ENCODE assay signal across 12 mouse cellular contexts in the genomic region with DNA sequence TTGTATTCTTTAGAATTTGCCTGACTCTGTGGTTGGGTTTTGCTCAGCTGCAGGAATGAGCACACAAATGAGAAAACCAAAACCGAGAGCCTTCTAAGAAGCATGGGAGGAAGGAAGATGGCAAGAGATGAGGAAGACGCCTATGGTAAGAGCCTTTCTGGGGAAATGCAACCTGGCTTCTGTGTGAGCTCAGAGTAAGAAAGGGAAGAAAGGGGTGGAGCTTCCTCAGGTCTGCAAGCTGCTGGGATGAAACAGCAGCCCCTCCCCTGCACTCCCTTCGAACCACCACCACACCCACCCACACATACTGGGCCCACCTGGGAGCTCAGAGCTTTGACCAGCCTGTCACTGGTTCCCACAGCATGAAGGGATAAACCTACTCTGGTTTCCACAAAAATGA. TPM values are rescaled to one million over a fixed set of nuclear protein-coding genes. Genes with fewer than 3 reads are reported as not detected.
DNase-seq lines count a peak whose midpoint lies in the region; ATAC-seq and TF ChIP-seq lines count a peak whose summit lies in the region.
"Had no signal": no experiment of that assay in that cellular context is flagged by ENCODE, and none has a peak within 500 bp of the region (broad histone marks: within the 10 kb centered on the region; RNA-seq: fewer than 3 reads in every experiment).

No protein-coding gene starts in this region.

- no peak for TF ChIP-seq EP300 in lung, postnatal 0 days (IDR thresholded peaks at IDR 0.05)

- H3K27ac ChIP-seq in heart, embryonic 10.5 days: no peak overlapping the region
- H3K27ac ChIP-seq in lung, embryonic 16.5 days (ENCODE audit: low read length): no peak overlapping the region
- no peak overlapping the region; the same call in 1 of the 2 replicates for H3K27ac ChIP-seq in lung, postnatal 0 days (ENCODE audit: low read length)
- peak overlapping the region; percentile 61; the same call in 1 of the 2 replicates for H3K27ac ChIP-seq in liver, embryonic 15.5 days (replicated peaks)
- H3K27ac ChIP-seq in forebrain, embryonic 10.5 days: no peak overlapping the region
- H3K27ac ChIP-seq: forebrain, embryonic 12.5 days; limb, embryonic 12.5 days had no signal

- no peak overlapping the region for H3K9ac ChIP-seq in lung, embryonic 16.5 days (ENCODE audit: low read length)
- no peak overlapping the region for H3K9ac ChIP-seq in lung, postnatal 0 days (replicated peaks; ENCODE audit: low read depth)
- no peak overlapping the region for H3K9ac ChIP-seq in liver, embryonic 15.5 days
- H3K9ac ChIP-seq: forebrain, embryonic 12.5 days; limb, embryonic 12.5 days had no signal

- H3K9me3 ChIP-seq in heart, embryonic 10.5 days: no peaks in the 10 kb centered on the region
- H3K9me3 ChIP-seq in lung, embryonic 16.5 days (ENCODE audit: control insufficient read depth, low read length): no peaks in the 10 kb centered on the region
- no peaks in the 10 kb centered on the region for H3K9me3 ChIP-seq in lung, postnatal 0 days (ENCODE audit: low read length)
- no peaks in the 10 kb centered on the region for H3K9me3 ChIP-seq in liver, embryonic 15.5 days (replicated peaks)
- H3K9me3 ChIP-seq in forebrain, embryonic 10.5 days: no peaks in the 10 kb centered on the region
- H3K9me3 ChIP-seq: forebrain, embryonic 12.5 days; limb, embryonic 12.5 days had no signal

- TF ChIP-seq CTCF in lung, postnatal 0 days (IDR thresholded peaks at IDR 0.05): no peak

- peaks cover 47% of the 10 kb centered on the region for H3K27me3 ChIP-seq in heart, embryonic 10.5 days (ENCODE audit: insufficient read depth, poor library complexity, severe bottlenecking)
- peaks cover 18% of the 10 kb centered on the region for H3K27me3 ChIP-seq in lung, embryonic 16.5 days (ENCODE audit: control insufficient read depth, insufficient read depth, low read depth, low read length)
- H3K27me3 ChIP-seq in lung, postnatal 0 days (replicated peaks; ENCODE audit: insufficient read depth, low read length): no peaks in the 10 kb centered on the region
- 0 out of 2 replicates have a peak, but pooled peaks cover 3% of the 10 kb centered on the region for H3K27me3 ChIP-seq in liver, embryonic 15.5 days
- peaks cover 51% of the 10 kb centered on the region for H3K27me3 ChIP-seq in forebrain, embryonic 10.5 days (ENCODE audit: poor library complexity, severe bottlenecking)

- H3K4me1 ChIP-seq in heart, embryonic 10.5 days: peaks cover 26% of the 10 kb centered on the region
- peaks cover 18% of the 10 kb centered on the region for H3K4me1 ChIP-seq in lung, embryonic 16.5 days (replicated peaks; ENCODE audit: control insufficient read depth, insufficient read depth, low read length)
- H3K4me1 ChIP-seq in lung, postnatal 0 days (ENCODE audit: insufficient read depth, low read depth, low read length): peaks cover 7% of the 10 kb centered on the region; the same call in 1 of the 2 replicates
- peaks cover 29% of the 10 kb centered on the region for H3K4me1 ChIP-seq in liver, embryonic 15.5 days (replicated peaks)
- H3K4me1 ChIP-seq in forebrain, embryonic 10.5 days: peaks cover 27% of the 10 kb centered on the region

- peak; percentile 44; the same call in 1 of the 2 replicates for ATAC-seq in lung, embryonic 16.5 days (ENCODE audit: low read depth)
- no peak for ATAC-seq in lung, postnatal 0 days
- ATAC-seq in liver, embryonic 15.5 days (ENCODE audit: insufficient read depth): no peak

- peak; percentile 58 for DNase-seq in heart, embryonic 10.5 days (ENCODE audit: low spot score)
- DNase-seq in heart, postnatal 10 days: no peak
- DNase-seq in lung, postnatal 0 days (ENCODE audit: low spot score): no peak
- DNase-seq in thymus, postnatal 36 days: peak; percentile 52 to 73
- no peak for DNase-seq in forebrain, embryonic 10.5 days (ENCODE audit: extremely low spot score, low spot score)
- no peak for DNase-seq in testis, postnatal 10 days (ENCODE audit: low spot score)

- peaks cover 6% of the 10 kb centered on the region; the same call in 1 of the 2 replicates for H3K36me3 ChIP-seq in heart, embryonic 10.5 days
- no peaks in the 10 kb centered on the region for H3K36me3 ChIP-seq in lung, embryonic 16.5 days (ENCODE audit: control insufficient read depth, insufficient read depth, low read length)
- no peaks in the 10 kb centered on the region for H3K36me3 ChIP-seq in lung, postnatal 0 days (ENCODE audit: insufficient read depth, low read length)
- no peaks in the 10 kb centered on the region for H3K36me3 ChIP-seq in liver, embryonic 15.5 days (replicated peaks)
- H3K36me3 ChIP-seq in forebrain, embryonic 10.5 days (replicated peaks): no peaks in the 10 kb centered on the region
- H3K36me3 ChIP-seq: forebrain, embryonic 12.5 days; limb, embryonic 12.5 days had no signal

- WGBS in heart, embryonic 10.5 days: 23% methylated on average over 3 of the region's 3 CpGs
- WGBS in lung, embryonic 16.5 days: 37% methylated on average over 3 of the region's 3 CpGs
- 22% methylated on average over 3 of the region's 3 CpGs for WGBS in lung, postnatal 0 days
- WGBS in liver, embryonic 15.5 days (ENCODE audit: insufficient replicate concordance): 8% methylated on average over 3 of the region's 3 CpGs
- WGBS in forebrain, embryonic 10.5 days: 36% methylated on average over 3 of the region's 3 CpGs

- H3K4me3 ChIP-seq in heart, embryonic 10.5 days: no peak overlapping the region
- no peak overlapping the region for H3K4me3 ChIP-seq in lung, embryonic 16.5 days (ENCODE audit: low read length)
- no peak overlapping the region for H3K4me3 ChIP-seq in lung, postnatal 0 days (ENCODE audit: low read depth, low read length)
- H3K4me3 ChIP-seq in liver, embryonic 15.5 days (replicated peaks): no peak overlapping the region
- no peak overlapping the region for H3K4me3 ChIP-seq in forebrain, embryonic 10.5 days
- H3K4me3 ChIP-seq: forebrain, embryonic 12.5 days; limb, embryonic 12.5 days had no signal

- intact Hi-C loops in heart, postnatal 10 days (cut with DNase I): no loop called here

- peak overlapping the region; percentile 76; the same call in 1 of the 2 replicates for H3K4me2 ChIP-seq in lung, embryonic 16.5 days (ENCODE audit: low read depth, low read length)
- H3K4me2 ChIP-seq in lung, postnatal 0 days (replicated peaks; ENCODE audit: low read depth, low read length): no peak overlapping the region; the same call in 1 of the 2 replicates
- no peak overlapping the region for H3K4me2 ChIP-seq in liver, embryonic 15.5 days
- H3K4me2 ChIP-seq: forebrain, embryonic 12.5 days; limb, embryonic 12.5 days; midbrain, embryonic 11.5 days had no signal

RNA-seq across cellular contexts. Expression of gene Gimap1, which starts 2.4 kb away (rescaled TPM):
- 14.6 and 19.0 TPM in 2 replicates for polyA plus RNA-seq in heart, embryonic 10.5 days (2016; fragmentation: Nextera tagmentation; extraction: Ambion mirVana)
- 10 to 100 TPM; 19.1 to 20.3 TPM for total RNA-seq in heart, postnatal 10 days (2021)
- 46.7 and 51.1 TPM in 2 replicates for polyA plus RNA-seq in lung, embryonic 16.5 days (2015; fragmentation: Nextera tagmentation; extraction: Ambion mirVana)
- 61.8 and 74.6 TPM in 2 replicates for polyA plus RNA-seq in lung, postnatal 0 days (2015; fragmentation: Nextera tagmentation; extraction: Ambion mirVana)
- polyA plus RNA-seq in liver, embryonic 15.5 days (2015; fragmentation: Nextera tagmentation; extraction: Ambion mirVana): 5.4 and 6.8 TPM in 2 replicates
- 5.9 and 6.1 TPM in 2 replicates for polyA plus RNA-seq in forebrain, embryonic 10.5 days (2016; fragmentation: Nextera tagmentation; extraction: Ambion mirVana)

RNA-seq across cellular contexts. Expression of gene Gimap5, which starts 4.7 kb away (rescaled TPM):
- 2.7 and 4.0 TPM in 2 replicates for polyA plus RNA-seq in heart, embryonic 10.5 days (2016; fragmentation: Nextera tagmentation; extraction: Ambion mirVana)
- 10 to 100 TPM; 10.1 to 13.3 TPM for total RNA-seq in heart, postnatal 10 days (2021)
- 22.3 and 22.4 TPM in 2 replicates for polyA plus RNA-seq in lung, embryonic 16.5 days (2015; fragmentation: Nextera tagmentation; extraction: Ambion mirVana)
- 36.5 and 49.8 TPM in 2 replicates for polyA plus RNA-seq in lung, postnatal 0 days (2015; fragmentation: Nextera tagmentation; extraction: Ambion mirVana)
- polyA plus RNA-seq in liver, embryonic 15.5 days (2015; fragmentation: Nextera tagmentation; extraction: Ambion mirVana): 2.7 and 3.1 TPM in 2 replicates
- polyA plus RNA-seq in forebrain, embryonic 10.5 days (2016; fragmentation: Nextera tagmentation; extraction: Ambion mirVana): 0.62 and 1.0 TPM in 2 replicates

RNA-seq across cellular contexts. Expression of gene Gimap7, which starts 22.9 kb away (rescaled TPM):
- polyA plus RNA-seq in heart, embryonic 10.5 days (2016; fragmentation: Nextera tagmentation; extraction: Ambion mirVana): not detected in 2 replicates
- total RNA-seq in heart, postnatal 10 days (2021): not detected
- polyA plus RNA-seq in lung, embryonic 16.5 days (2015; fragmentation: Nextera tagmentation; extraction: Ambion mirVana): not detected in 2 replicates
- 0.14 and 0.21 TPM in 2 replicates for polyA plus RNA-seq in lung, postnatal 0 days (2015; fragmentation: Nextera tagmentation; extraction: Ambion mirVana)
- polyA plus RNA-seq in liver, embryonic 15.5 days (2015; fragmentation: Nextera tagmentation; extraction: Ambion mirVana): 0.07 TPM in 1 of 2 replicates, not detected in the other
- polyA plus RNA-seq in forebrain, embryonic 10.5 days (2016; fragmentation: Nextera tagmentation; extraction: Ambion mirVana): not detected in 2 replicates
- polyA plus RNA-seq: forebrain, embryonic 12.5 days; limb, embryonic 12.5 days; midbrain, embryonic 11.5 days; neural tube, embryonic 14.5 days had no signal

RNA-seq across cellular contexts. Expression of gene Gm28053, which starts 22.9 kb away (rescaled TPM):
- 1.9 and 2.5 TPM in 2 replicates for polyA plus RNA-seq in heart, embryonic 10.5 days (2016; fragmentation: Nextera tagmentation; extraction: Ambion mirVana)
- 1 to 10 TPM; 5.0 to 6.6 TPM for total RNA-seq in heart, postnatal 10 days (2021)
- 3.6 and 4.6 TPM in 2 replicates for polyA plus RNA-seq in lung, embryonic 16.5 days (2015; fragmentation: Nextera tagmentation; extraction: Ambion mirVana)
- polyA plus RNA-seq in lung, postnatal 0 days (2015; fragmentation: Nextera tagmentation; extraction: Ambion mirVana): 2.2 and 6.0 TPM in 2 replicates
- polyA plus RNA-seq in liver, embryonic 15.5 days (2015; fragmentation: Nextera tagmentation; extraction: Ambion mirVana): 0.97 TPM in 1 of 2 replicates, not detected in the other
- polyA plus RNA-seq in forebrain, embryonic 10.5 days (2016; fragmentation: Nextera tagmentation; extraction: Ambion mirVana): not detected in 2 replicates
- polyA plus RNA-seq: forebrain, embryonic 12.5 days; neural tube, embryonic 14.5 days had no signal

RNA-seq across cellular contexts. Expression of gene Gimap3, which starts 29.4 kb away (rescaled TPM):
- 0.11 TPM in 1 of 2 replicates, not detected in the other for polyA plus RNA-seq in heart, embryonic 10.5 days (2016; fragmentation: Nextera tagmentation; extraction: Ambion mirVana)
- total RNA-seq in heart, postnatal 10 days (2021): under 1 TPM; 0.45 to 0.72 TPM
- polyA plus RNA-seq in lung, embryonic 16.5 days (2015; fragmentation: Nextera tagmentation; extraction: Ambion mirVana): 0.08 and 0.10 TPM in 2 replicates
- polyA plus RNA-seq in lung, postnatal 0 days (2015; fragmentation: Nextera tagmentation; extraction: Ambion mirVana): 0.31 and 0.61 TPM in 2 replicates
- 0.05 and 0.30 TPM in 2 replicates for polyA plus RNA-seq in liver, embryonic 15.5 days (2015; fragmentation: Nextera tagmentation; extraction: Ambion mirVana)
- not detected in 2 replicates for polyA plus RNA-seq in forebrain, embryonic 10.5 days (2016; fragmentation: Nextera tagmentation; extraction: Ambion mirVana)
- polyA plus RNA-seq: forebrain, embryonic 12.5 days; limb, embryonic 12.5 days; midbrain, embryonic 11.5 days; neural tube, embryonic 14.5 days had no signal

Comparison
In these comparisons a context has a peak if more than half of its experiments do, and no peak if none do; other contexts are left out.
1. DNase-seq: peak in heart, embryonic 10.5 days (single experiment) and thymus, postnatal 36 days (2 of 2); none in heart, postnatal 10 days (0 of 2), lung, postnatal 0 days (single experiment), forebrain, embryonic 10.5 days (single experiment) and testis, postnatal 10 days (single experiment).